Mouse (Mus musculus) adrenal gland, adult 10 weeks (tissue): Measurements from ENCODE around the gene Cry1. TPM values are rescaled to one million over a fixed set of nuclear protein-coding genes. Genes with fewer than 3 reads are reported as not detected.

Source experiments
- polyA plus RNA-seq: library from polyadenylated mRNA; stranded (reverse); fragments of 350-450 nt; fragmentation: Illumina TruSeq; extraction: RNeasy Lipid Tissue Mini Kit (QIAGEN cat#74804); gene quantifications from one replicate; pipeline ENCODE4 v1.2.3, GENCODE M21; 2014; ENCODE audit warnings: low read depth, low replicate concordance

Cry1 gene
- polyA plus RNA-seq: 10.6 TPM

DNA sequence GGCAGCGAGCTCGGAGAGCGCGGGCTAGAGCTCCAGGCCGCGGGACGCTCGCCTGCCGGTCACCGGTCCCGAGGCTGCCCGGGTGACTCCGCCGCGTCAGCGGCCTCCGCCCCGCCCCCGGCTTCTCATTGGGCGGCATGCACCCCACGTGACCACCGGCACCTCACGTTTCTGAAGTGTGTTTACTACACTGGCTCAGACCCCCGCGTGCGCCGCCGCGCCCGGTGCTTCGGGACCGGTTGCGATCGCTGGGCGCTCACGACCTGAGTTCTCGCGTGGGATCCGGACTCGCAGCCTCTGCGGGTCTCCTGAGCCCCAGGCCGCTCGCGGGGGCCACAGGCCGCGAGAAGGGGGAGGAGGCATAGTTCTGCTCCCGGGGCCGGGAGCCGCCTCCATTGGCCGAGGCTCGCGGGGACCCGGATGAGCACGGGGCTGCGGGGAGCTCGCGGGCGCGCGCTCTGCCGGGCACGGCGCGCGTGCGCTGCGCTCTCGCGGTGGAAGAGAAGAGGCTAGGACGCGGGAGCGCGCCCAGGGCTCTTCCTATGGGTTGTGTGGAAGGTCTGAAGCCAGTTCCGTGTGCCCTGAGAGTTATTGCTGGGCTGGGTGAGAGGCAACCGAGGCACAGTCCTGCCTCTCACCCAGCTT lies at the start of gene Cry1:
TSS of gene Cry1 (minus strand) at position 101 of the 645 bp plus-strand sequence.

DNA sequence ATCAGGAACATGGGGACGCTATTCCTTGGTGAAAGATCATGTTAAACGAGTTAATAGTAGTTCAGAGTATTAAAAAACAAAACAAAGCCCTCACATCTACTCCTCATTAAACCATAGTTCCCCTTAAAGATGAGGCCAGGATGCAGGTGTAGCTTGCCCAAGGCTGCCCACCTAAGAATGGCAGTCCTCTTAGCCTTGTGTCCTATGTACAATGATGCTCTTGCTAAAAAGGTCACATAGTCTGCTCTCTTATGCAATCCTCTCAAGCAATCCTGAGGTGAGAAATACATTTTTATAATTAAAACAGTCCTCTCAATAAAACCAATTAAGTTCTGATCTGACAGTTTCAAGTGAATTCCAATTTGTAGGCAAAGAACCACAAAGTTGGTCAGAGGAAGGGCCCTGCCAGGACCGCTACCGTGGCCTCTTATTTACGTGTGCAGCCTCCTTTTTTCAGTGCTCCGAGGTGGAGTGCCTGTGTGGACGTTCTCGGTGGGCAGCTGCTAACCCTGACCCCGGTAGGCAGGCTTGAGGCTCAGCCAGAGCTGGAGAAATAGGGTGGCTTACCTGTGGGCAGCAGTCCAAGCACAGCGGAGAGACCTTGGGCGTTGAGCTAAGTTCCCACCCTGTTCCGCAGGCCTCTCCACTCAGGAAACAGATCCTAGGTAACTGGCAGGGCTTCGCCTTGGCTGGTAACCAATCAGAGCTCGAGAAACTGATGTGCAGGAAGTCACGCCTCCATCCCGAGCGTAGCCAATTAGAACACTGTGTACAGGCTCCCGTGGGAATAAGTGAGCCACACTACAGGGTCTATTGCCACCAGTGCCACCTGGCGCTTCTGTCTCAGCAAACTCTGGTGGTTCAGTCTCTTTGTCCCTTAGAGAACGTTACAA lies 57.2 kb downstream of the Cry1 start, which contains the start of gene Mterf2:
TSS of gene Mterf2 (minus strand) at position 633 of the 893 bp plus-strand sequence.

DNA sequence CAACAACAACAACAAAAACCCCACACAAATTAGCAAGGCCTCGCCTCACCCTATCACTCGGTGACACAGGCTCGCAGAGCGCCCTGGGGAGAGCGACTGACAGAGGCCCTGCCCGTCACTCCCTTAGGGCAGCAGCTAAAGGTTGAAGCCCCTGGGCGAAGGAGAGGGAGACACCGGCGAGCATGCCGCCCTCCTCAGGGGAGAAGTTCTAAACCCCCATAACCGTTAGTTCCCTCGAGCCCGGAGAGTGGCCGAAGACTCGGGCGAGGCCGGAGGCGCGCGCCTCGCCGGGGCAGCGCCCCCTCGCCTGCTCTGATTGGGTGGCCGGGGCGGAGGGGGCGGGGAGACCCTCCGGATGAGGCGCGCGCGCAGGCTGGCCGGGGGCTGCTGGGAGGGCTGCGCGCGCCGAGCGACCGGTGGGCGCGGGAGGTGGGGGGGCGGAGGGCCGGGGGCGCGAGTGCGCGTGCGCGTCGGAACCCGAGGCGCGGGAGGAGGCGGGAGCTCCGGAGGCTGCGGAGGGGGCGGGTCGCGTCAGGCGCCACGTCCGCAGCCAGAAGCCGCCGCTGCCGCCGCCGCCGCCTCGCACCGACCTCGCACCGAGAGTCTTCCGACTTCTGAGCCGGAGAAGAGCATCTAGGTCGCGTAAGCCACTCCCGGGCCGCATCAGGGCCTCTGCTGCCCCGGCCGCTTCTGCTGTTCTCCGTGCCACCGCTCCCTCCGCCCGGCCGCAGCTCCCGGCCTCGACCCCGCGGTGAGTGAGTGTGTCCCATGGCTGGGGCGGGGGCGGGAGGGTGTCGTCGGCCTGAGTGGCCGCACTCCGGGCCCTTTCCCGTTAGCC lies 82.4 kb downstream of the Cry1 start, which contains the start of the genes Fhl4 and Tmem263:
TSS of gene Fhl4 (minus strand) at position 249 of the 838 bp plus-strand sequence.
TSS of gene Tmem263 (plus strand) at position 381 of the 838 bp plus-strand sequence.

Other genes starting within 250 kb of the Cry1 start
- 0.64 TPM for gene Fhl4, start 82.6 kb downstream of the Cry1 start, polyA plus RNA-seq
- 52.4 TPM for gene Tmem263, start 82.4 kb downstream of the Cry1 start, polyA plus RNA-seq
- gene Mterf2, start 57.0 kb downstream of the Cry1 start, polyA plus RNA-seq: 28.6 TPM
- gene Btbd11, start 201.8 kb upstream of the Cry1 start, polyA plus RNA-seq: 10.6 TPM